Mouse (Mus musculus): Measurements from ENCODE around the gene Isg15. TPM values are rescaled to one million over a fixed set of nuclear protein-coding genes. Genes with fewer than 3 reads are reported as not detected.

Gene Isg15
- polyA plus RNA-seq (2012; ENCODE audit: insufficient read depth, insufficient read length, missing spikeins), result 6.1 and 11.7 TPM in 2 replicates

GRCm38 (mm10) chr4:156200623-156201475, at the start of gene Isg15:
TSS of gene Isg15 (minus strand) at chr4:156200818.
- Histone ChIP-seq H3K4me3 (ENCODE audit: insufficient read depth, low read depth, low read length) (peak within 1 kb of the TSS; percentile 52), H3K4me1 (ENCODE audit: control insufficient read depth, insufficient read depth, insufficient read length, low read length) (peaks cover 17% of the 10 kb centered on the region), H3K27ac (replicated peaks; ENCODE audit: low read depth, low read length) (peak within 1 kb of the TSS; percentile 91)

GRCm38 (mm10) chr4:156249567-156249966, 48.9 kb upstream of the Isg15 start:
- no peaks in the 10 kb centered on the region; the same call in 1 of the 2 replicates for H3K4me1 ChIP-seq (ENCODE audit: control insufficient read depth, insufficient read depth, insufficient read length, low read length)
- no peak overlapping the region for H3K27ac ChIP-seq (replicated peaks; ENCODE audit: low read depth, low read length)
- H3K4me3 ChIP-seq (ENCODE audit: insufficient read depth, low read depth, low read length), result no peak overlapping the region

GRCm38 (mm10) chr4:156236651-156237447, 36.2 kb upstream of the Isg15 start:
- H3K4me3 ChIP-seq (ENCODE audit: insufficient read depth, low read depth, low read length), result peak overlapping the region; percentile 96
- H3K4me1 ChIP-seq (ENCODE audit: control insufficient read depth, insufficient read depth, insufficient read length, low read length), result peaks cover 2% of the 10 kb centered on the region; the same call in 1 of the 2 replicates
- no peak overlapping the region for H3K27ac ChIP-seq (replicated peaks; ENCODE audit: low read depth, low read length)

GRCm38 (mm10) chr4:156235808-156236533, 35.4 kb upstream of the Isg15 start, which contains the start of gene Noc2l:
TSS of gene Noc2l (plus strand) at chr4:156236010.
- H3K4me3 ChIP-seq (ENCODE audit: insufficient read depth, low read depth, low read length), result peak within 1 kb of the TSS; percentile 96
- H3K27ac ChIP-seq (replicated peaks; ENCODE audit: low read depth, low read length), result peak within 1 kb of the TSS; percentile 45
- H3K4me1 ChIP-seq (ENCODE audit: control insufficient read depth, insufficient read depth, insufficient read length, low read length), result peaks cover 2% of the 10 kb centered on the region; the same call in 1 of the 2 replicates

GRCm38 (mm10) chr4:156235360-156235770, 34.7 kb upstream of the Isg15 start:
- peak overlapping the region; percentile 23; the same call in 1 of the 2 replicates for H3K27ac ChIP-seq (replicated peaks; ENCODE audit: low read depth, low read length)
- H3K4me3 ChIP-seq (ENCODE audit: insufficient read depth, low read depth, low read length), result peak overlapping the region; percentile 53
- H3K4me1 ChIP-seq (ENCODE audit: control insufficient read depth, insufficient read depth, insufficient read length, low read length), result peaks cover 2% of the 10 kb centered on the region; the same call in 1 of the 2 replicates

GRCm38 (mm10) chr4:156234701-156235213, 34.1 kb upstream of the Isg15 start, which contains the start of gene Plekhn1:
TSS of gene Plekhn1 (minus strand) at chr4:156234857.
- Histone ChIP-seq H3K4me3 (ENCODE audit: insufficient read depth, low read depth, low read length) (peak within 1 kb of the TSS; percentile 89), H3K4me1 (ENCODE audit: control insufficient read depth, insufficient read depth, insufficient read length, low read length) (peaks cover 2% of the 10 kb centered on the region; the same call in 1 of the 2 replicates), H3K27ac (replicated peaks; ENCODE audit: low read depth, low read length) (peak within 1 kb of the TSS; percentile 39; the same call in 1 of the 2 replicates)

GRCm38 (mm10) chr4:156234021-156234501, 33.4 kb upstream of the Isg15 start:
- Histone ChIP-seq H3K4me1 (ENCODE audit: control insufficient read depth, insufficient read depth, insufficient read length, low read length) (peaks cover 2% of the 10 kb centered on the region; the same call in 1 of the 2 replicates), H3K27ac (replicated peaks; ENCODE audit: low read depth, low read length) (0 out of 2 replicates have a peak overlapping the region, but pooled peaks have one; percentile 39)

GRCm38 (mm10) chr4:156228393-156229024, 27.9 kb upstream of the Isg15 start:
- H3K4me1 ChIP-seq (ENCODE audit: control insufficient read depth, insufficient read depth, insufficient read length, low read length), result peaks cover 2% of the 10 kb centered on the region; the same call in 1 of the 2 replicates
- no peak overlapping the region for H3K27ac ChIP-seq (replicated peaks; ENCODE audit: low read depth, low read length)
- H3K4me3 ChIP-seq (ENCODE audit: insufficient read depth, low read depth, low read length), result 0 out of 2 replicates have a peak overlapping the region, but pooled peaks have one; percentile 6

More at GRCm38 (mm10) chr4:156234021-156234501, 33.4 kb upstream of the Isg15 start:
- peak overlapping the region; percentile 74 for H3K4me3 ChIP-seq (ENCODE audit: insufficient read depth, low read depth, low read length)

- H3K4me1 ChIP-seq (ENCODE audit: control insufficient read depth, insufficient read depth, insufficient read length, low read length), result peaks cover 2% of the 10 kb centered on the region; the same call in 1 of the 2 replicates
- no peak overlapping the region for H3K27ac ChIP-seq (replicated peaks; ENCODE audit: low read depth, low read length)
- peak overlapping the region; percentile 6; the same call in 1 of the 2 replicates for H3K4me3 ChIP-seq (ENCODE audit: insufficient read depth, low read depth, low read length)
These were observed 27.3 kb upstream of the Isg15 start for GRCm38 (mm10) chr4:156227752-156228392.

GRCm38 (mm10) chr4:156224276-156224675, 23.7 kb upstream of the Isg15 start:
- H3K4me1 ChIP-seq (ENCODE audit: control insufficient read depth, insufficient read depth, insufficient read length, low read length), result peaks cover 5% of the 10 kb centered on the region; the same call in 1 of the 2 replicates
- no peak overlapping the region for H3K4me3 ChIP-seq (ENCODE audit: insufficient read depth, low read depth, low read length)
- no peak overlapping the region for H3K27ac ChIP-seq (replicated peaks; ENCODE audit: low read depth, low read length)

- Histone ChIP-seq H3K4me3 (ENCODE audit: insufficient read depth, low read depth, low read length) (peak overlapping the region; percentile 12; the same call in 1 of the 2 replicates), H3K27ac (replicated peaks; ENCODE audit: low read depth, low read length) (peak overlapping the region; percentile 51), H3K4me1 (ENCODE audit: control insufficient read depth, insufficient read depth, insufficient read length, low read length) (peaks cover 13% of the 10 kb centered on the region)
These were observed 19.3 kb upstream of the Isg15 start for GRCm38 (mm10) chr4:156219936-156220335.

GRCm38 (mm10) chr4:156217838-156218237, 17.2 kb upstream of the Isg15 start:
- peak overlapping the region; percentile 52; the same call in 1 of the 2 replicates for H3K4me3 ChIP-seq (ENCODE audit: insufficient read depth, low read depth, low read length)
- no peak overlapping the region for H3K27ac ChIP-seq (replicated peaks; ENCODE audit: low read depth, low read length)
- H3K4me1 ChIP-seq (ENCODE audit: control insufficient read depth, insufficient read depth, insufficient read length, low read length), result peaks cover 13% of the 10 kb centered on the region

- H3K27ac ChIP-seq (replicated peaks; ENCODE audit: low read depth, low read length), result peak overlapping the region; percentile 99
- H3K4me1 ChIP-seq (ENCODE audit: control insufficient read depth, insufficient read depth, insufficient read length, low read length), result peaks cover 13% of the 10 kb centered on the region
- H3K4me3 ChIP-seq (ENCODE audit: insufficient read depth, low read depth, low read length), result peak overlapping the region; percentile 52
These were observed 16.5 kb upstream of the Isg15 start for GRCm38 (mm10) chr4:156217022-156217669.

Data from brown adipose tissue, adult 24 weeks (tissue).